Mouse (Mus musculus) embryonic facial prominence, embryonic 11.5 days (tissue): ENCODE measurements around the gene Asb12. TPM values are rescaled to one million over a fixed set of nuclear protein-coding genes. Genes with fewer than 3 reads are reported as not detected.

ENCODE experiments used
- polyA plus RNA-seq: library from polyadenylated mRNA; unstranded; fragments of >200 nt; fragmentation: Nextera tagmentation; extraction: Ambion mirVana; gene quantifications from 2 replicates; pipeline ENCODE4 v1.2.1, GENCODE M21; 2014

Gene Asb12
- polyA plus RNA-seq, 1 experiment from 2014 or later = not detected

Other genes with a start within 250 kb of the Asb12 start
- gene Amer1, start 113.1 kb downstream of the Asb12 start, polyA plus RNA-seq = 8.6 and 8.7 TPM in 2 replicates
- not detected in 2 replicates for gene Pfn5, start 117 bp upstream of the Asb12 start, polyA plus RNA-seq
- 42.4 and 42.7 TPM in 2 replicates for gene Zc4h2, start 100.5 kb upstream of the Asb12 start, polyA plus RNA-seq
- gene Zc3h12b, start 153.7 kb upstream of the Asb12 start, polyA plus RNA-seq = 3.5 and 3.7 TPM in 2 replicates